Mouse (Mus musculus) CH12.LX (cell line): ENCODE data around the gene Ly6c2. TPM values are rescaled to one million over a fixed set of nuclear protein-coding genes. Genes with fewer than 3 reads are reported as not detected.
"Not testable (repeated sequence)": the region's sequence is repeated elsewhere in the genome, so short reads cannot be mapped to it uniquely, and the experiment has no call there.

ENCODE experiments used
- DNase-seq: peaks from one replicate; pipeline ENCODE4 v3.0.0-alpha.2; 2013; ENCODE audit errors: extremely low read depth
- H3K27ac ChIP-seq: 2 replicates; pipeline ENCODE4 v1.5.1; 2012; ENCODE audit warnings: low read depth, mild to moderate bottlenecking, control low read depth, moderate library complexity; ENCODE audit not compliant: insufficient read depth
- H3K27me3 ChIP-seq: replicated peaks from 2 replicates; pipeline ENCODE3; 2012; ENCODE audit warnings: inconsistent platforms
- H3K36me3 ChIP-seq, 2 experiments: replicated peaks in 1 of 2; 2 replicates each; pipeline versions ENCODE3 to v1.6.1; 2012; ENCODE audit warnings: inconsistent platforms in 1 of 2, low read length in 1 of 2, mild to moderate bottlenecking in 1 of 2, mixed read lengths in 1 of 2, moderate library complexity in 1 of 2; ENCODE audit not compliant: control insufficient read depth in 1 of 2, insufficient read depth in 1 of 2
- H3K4me1 ChIP-seq, 2 experiments: 2 replicates each; pipeline ENCODE4 v1.6.1; 2012; ENCODE audit warnings: inconsistent platforms in 1 of 2, moderate library complexity in 1 of 2; ENCODE audit not compliant: insufficient read depth in 2 of 2, control insufficient read depth in 1 of 2
- H3K4me2 ChIP-seq: 2 replicates; pipeline ENCODE4 v1.6.1; 2012; ENCODE audit warnings: low read depth, mild to moderate bottlenecking, control low read depth; ENCODE audit not compliant: poor library complexity, insufficient read depth, severe bottlenecking
- H3K4me3 ChIP-seq, 3 experiments: fragments of 150-350 bp in 1 of 3; sonication (generic) in 1 of 3; replicated peaks in 1 of 3; 2 replicates each; pipeline versions ENCODE3 to v1.5.1; 2011 to 2012; ENCODE audit warnings: low read depth in 2 of 3, low read length in 2 of 3, mild to moderate bottlenecking in 2 of 3, moderate library complexity in 2 of 3, control low read depth in 1 of 3, improper control_type of control experiment in 1 of 3, inconsistent platforms in 1 of 3, mixed read lengths in 1 of 3; ENCODE audit not compliant: poor library complexity in 1 of 3
- H3K79me2 ChIP-seq: replicated peaks from 2 replicates; pipeline ENCODE4 v1.6.1; 2012; ENCODE audit warnings: mild to moderate bottlenecking, moderate library complexity; ENCODE audit not compliant: control insufficient read depth, poor library complexity, insufficient read depth, severe bottlenecking; ENCODE audit errors: extremely low read depth
- H3K9ac ChIP-seq: 2 replicates; pipeline ENCODE4 v1.6.1; 2012; ENCODE audit warnings: low read depth, mild to moderate bottlenecking, control low read depth, moderate library complexity; ENCODE audit not compliant: insufficient read depth
- H3K9me3 ChIP-seq: replicated peaks from 2 replicates; pipeline ENCODE3; 2012; ENCODE audit warnings: low read length, inconsistent platforms, mixed read lengths
- CTCF ChIP-seq, 2 experiments: IDR thresholded peaks in 1 of 2; conservative IDR thresholded peaks in 1 of 2; 2 replicates each; pipeline ENCODE4 v1.5.1; 2011 to 2012; ENCODE audit warnings: low read depth in 2 of 2, low read length in 2 of 2, improper control_type of control experiment in 1 of 2, inconsistent platforms in 1 of 2, mild to moderate bottlenecking in 1 of 2, moderate library complexity in 1 of 2
- RAD21 ChIP-seq: IDR thresholded peaks from 2 replicates; pipeline ENCODE4 v1.6.1; 2011; ENCODE audit warnings: low read depth, mild to moderate bottlenecking, low read length, improper control_type of control experiment, moderate library complexity
- SMC3 ChIP-seq: IDR thresholded peaks from 2 replicates; pipeline ENCODE4 v1.6.1; 2011; ENCODE audit warnings: low read depth, low read length, improper control_type of control experiment
- dilution Hi-C: fragments of 300-500 bp; cut with MboI; formaldehyde crosslinking; loops from 2 replicates; pipeline ENCODE4 v1.14.3; 2020; ENCODE audit warnings: low sequenced_read_pairs; ENCODE audit not compliant: extremely low pct_unique_long_range_greater_than_20kb, extremely low pct_ligation_motif_present
- in situ Hi-C: fragments of 300-500 bp; cut with MboI; formaldehyde crosslinking; loops from 3 replicates; pipeline ENCODE4 v1.14.3; 2019; ENCODE audit warnings: low sequenced_read_pairs, low pct_ligation_motif_present, low pct_unique_long_range_greater_than_20kb, mixed read lengths
- polyA plus RNA-seq: library from polyadenylated mRNA; unstranded; fragments of >175 nt; gene quantifications from 2 replicates; pipeline ENCODE4 v1.2.1, GENCODE M21; 2012; ENCODE audit warnings: low read depth; ENCODE audit not compliant: insufficient read length
- total RNA-seq, 2 experiments: library from RNA; depleted of rRNA; stranded (reverse); fragments of 300-350 nt in 1 of 2; fragments of >200 nt in 1 of 2; gene quantifications; 2 replicates each; pipeline ENCODE4 v1.2.3; 2012 to 2014

Ly6c2 gene
- total and polyA plus RNA-seq, 3 experiments, result 0.42 to 0.87 (median 0.72) TPM

- H3K4me2 ChIP-seq, H3K4me1 ChIP-seq, H3K79me2 ChIP-seq, dilution Hi-C loops, in situ Hi-C loops, H3K27me3 ChIP-seq, H3K27ac ChIP-seq, H3K4me3 ChIP-seq, H3K9ac ChIP-seq, H3K36me3 ChIP-seq, H3K9me3 ChIP-seq: not testable (repeated sequence)
- DNase-seq, result peak; percentile 56
- TF ChIP-seq CTCF (conservative IDR thresholded peaks at IDR 0.05 in 1 of 2, IDR thresholded peaks at IDR 0.05 in 1 of 2; ENCODE audit: low read depth in 2 of 2, low read length in 2 of 2) (peak; percentile 65 to 77), RAD21 (peak; percentile 46), SMC3 (peak; percentile 23; the same call in 1 of the 2 replicates)
Observed at GRCm38 (mm10) chr15:75141812-75142360, 30.1 kb upstream of the Ly6c2 start.

GRCm38 (mm10) chr15:75137739-75138138, 26.0 kb upstream of the Ly6c2 start:
- H3K4me1 ChIP-seq, result peaks cover 3 to 13% of the 10 kb centered on the region in 2 experiments; a peak in 3 of 4 replicates
- H3K36me3 ChIP-seq, dilution Hi-C loops, H3K9ac ChIP-seq, H3K9me3 ChIP-seq, H3K4me2 ChIP-seq, H3K4me3 ChIP-seq, H3K27ac ChIP-seq, in situ Hi-C loops, H3K27me3 ChIP-seq, H3K79me2 ChIP-seq: not testable (repeated sequence)
- DNase-seq, result peak; percentile 3

GRCm38 (mm10) chr15:75135090-75135783, 23.5 kb upstream of the Ly6c2 start:
- H3K27me3 ChIP-seq, dilution Hi-C loops: not testable (repeated sequence)

DNA sequence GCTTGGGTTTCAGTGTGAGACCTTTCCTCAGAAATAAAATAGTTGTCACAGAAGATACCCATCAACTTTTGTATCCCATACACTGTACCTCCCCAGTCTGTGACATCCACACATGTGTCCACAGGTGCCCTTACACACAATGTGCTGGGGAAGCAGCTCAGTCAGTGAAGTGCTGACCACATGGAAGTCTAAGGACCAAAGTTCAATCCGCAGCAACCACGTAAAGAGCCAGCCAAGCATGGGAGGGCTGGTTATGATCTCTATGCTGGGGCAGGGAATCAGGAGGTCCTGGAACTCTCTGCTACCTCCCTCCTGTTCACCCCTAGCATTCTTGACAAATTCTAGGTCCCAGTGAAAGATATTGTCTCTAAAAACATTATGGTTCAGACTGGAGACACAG, 20.6 kb upstream of the Ly6c2 start:
- H3K4me3 ChIP-seq, DNase-seq, in situ Hi-C loops, H3K4me1 ChIP-seq, H3K79me2 ChIP-seq, H3K27me3 ChIP-seq, H3K4me2 ChIP-seq, H3K36me3 ChIP-seq, dilution Hi-C loops, H3K27ac ChIP-seq, H3K9me3 ChIP-seq, H3K9ac ChIP-seq: not testable (repeated sequence)

More at GRCm38 (mm10) chr15:75135090-75135783, 23.5 kb upstream of the Ly6c2 start:
- DNase-seq, H3K9ac ChIP-seq, H3K36me3 ChIP-seq, H3K79me2 ChIP-seq, H3K27ac ChIP-seq, in situ Hi-C loops, H3K4me2 ChIP-seq, H3K9me3 ChIP-seq, H3K4me3 ChIP-seq: not testable (repeated sequence)
- peaks cover 3 to 13% of the 10 kb centered on the region in 2 experiments; a peak in 3 of 4 replicates for H3K4me1 ChIP-seq
